Mouse (Mus musculus): ENCODE data around the gene Limd1.

The Limd1 gene

GRCm38 (mm10) chr9:123510926-123511325, 32.4 kb downstream of the Limd1 start:
- in situ Hi-C loops (cut with MboI; ENCODE audit: low sequenced_read_pairs): no loop called here

GRCm38 (mm10) chr9:123512482-123512881, 34.0 kb downstream of the Limd1 start:
- in situ Hi-C loops (cut with MboI; ENCODE audit: low sequenced_read_pairs): no loop called here

- in situ Hi-C loops (cut with MboI; ENCODE audit: low sequenced_read_pairs): no loop called here
These were observed 36.6 kb downstream of the Limd1 start for GRCm38 (mm10) chr9:123515087-123515486.

GRCm38 (mm10) chr9:123516641-123517385, 38.3 kb downstream of the Limd1 start:
- in situ Hi-C loops (cut with MboI; ENCODE audit: low sequenced_read_pairs): no loop called here

- in situ Hi-C loops (cut with MboI; ENCODE audit: low sequenced_read_pairs): no loop called here
These were observed 40.7 kb downstream of the Limd1 start for GRCm38 (mm10) chr9:123518969-123519894.

- in situ Hi-C loops (cut with MboI; ENCODE audit: low sequenced_read_pairs): loop anchor here (5.0 kb wide), 1 partner anchor 68 kb away; no protein-coding TSS in a partner anchor
These were observed 42.2 kb downstream of the Limd1 start for GRCm38 (mm10) chr9:123520735-123521134.

GRCm38 (mm10) chr9:123523676-123524075, 45.2 kb downstream of the Limd1 start:
- in situ Hi-C loops (cut with MboI; ENCODE audit: low sequenced_read_pairs): loop anchor here (5.0 kb wide), 1 partner anchor 71 kb away; no protein-coding TSS in a partner anchor

- in situ Hi-C loops (cut with MboI; ENCODE audit: low sequenced_read_pairs): no loop called here
These were observed 46.6 kb downstream of the Limd1 start for GRCm38 (mm10) chr9:123525095-123525494.

- in situ Hi-C loops (cut with MboI; ENCODE audit: low sequenced_read_pairs): no loop called here
These were observed 48.0 kb downstream of the Limd1 start for GRCm38 (mm10) chr9:123526502-123526901.

- in situ Hi-C loops (cut with MboI; ENCODE audit: low sequenced_read_pairs): no loop called here
These were observed 49.8 kb downstream of the Limd1 start for GRCm38 (mm10) chr9:123528087-123528925.

GRCm38 (mm10) chr9:123528926-123529295, 50.4 kb downstream of the Limd1 start:
- in situ Hi-C loops (cut with MboI; ENCODE audit: low sequenced_read_pairs): no loop called here

- in situ Hi-C loops (cut with MboI; ENCODE audit: low sequenced_read_pairs): no loop called here
These were observed 51.1 kb downstream of the Limd1 start, which contains the start of gene Sacm1l for GRCm38 (mm10) chr9:123529392-123530157. Sacm1l (plus strand) TSS chr9:123529759.

GRCm38 (mm10) chr9:123530158-123530475, 51.6 kb downstream of the Limd1 start:
- in situ Hi-C loops (cut with MboI; ENCODE audit: low sequenced_read_pairs): no loop called here

GRCm38 (mm10) chr9:123530566-123531130, 52.1 kb downstream of the Limd1 start:
- in situ Hi-C loops (cut with MboI; ENCODE audit: low sequenced_read_pairs): no loop called here

- in situ Hi-C loops (cut with MboI; ENCODE audit: low sequenced_read_pairs): no loop called here
These were observed 52.7 kb downstream of the Limd1 start for GRCm38 (mm10) chr9:123531234-123531633.

- in situ Hi-C loops (cut with MboI; ENCODE audit: low sequenced_read_pairs): no loop called here
These were observed 58.1 kb downstream of the Limd1 start for GRCm38 (mm10) chr9:123536613-123537012.

- in situ Hi-C loops (cut with MboI; ENCODE audit: low sequenced_read_pairs): no loop called here
These were observed 59.7 kb downstream of the Limd1 start for GRCm38 (mm10) chr9:123538189-123538588.

- in situ Hi-C loops (cut with MboI; ENCODE audit: low sequenced_read_pairs): no loop called here
These were observed 60.6 kb downstream of the Limd1 start for GRCm38 (mm10) chr9:123539093-123539492.

GRCm38 (mm10) chr9:123539823-123540222, 61.3 kb downstream of the Limd1 start:
- in situ Hi-C loops (cut with MboI; ENCODE audit: low sequenced_read_pairs): no loop called here

GRCm38 (mm10) chr9:123554599-123554998, 76.1 kb downstream of the Limd1 start:
- in situ Hi-C loops (cut with MboI; ENCODE audit: low sequenced_read_pairs): no loop called here

All from CH12F3 (cell line).